Mouse (Mus musculus): Measurements from ENCODE around the gene Zfp62.

Gene Zfp62

GRCm38 (mm10) chr11:49205080-49205590, 2.0 kb downstream of the Zfp62 start:
- no peak for DNase-seq (ENCODE audit: extremely low spot score)

GRCm38 (mm10) chr11:49207495-49207894, 4.4 kb downstream of the Zfp62 start:
- DNase-seq (ENCODE audit: extremely low spot score): no peak

GRCm38 (mm10) chr11:49212577-49212976, 9.5 kb downstream of the Zfp62 start:
- DNase-seq (ENCODE audit: extremely low spot score): no peak

- DNase-seq (ENCODE audit: extremely low spot score): no peak
Observed at GRCm38 (mm10) chr11:49213505-49213904, 10.4 kb downstream of the Zfp62 start.

GRCm38 (mm10) chr11:49219271-49219670, 16.2 kb downstream of the Zfp62 start:
- DNase-seq (ENCODE audit: extremely low spot score): no peak

- no peak for DNase-seq (ENCODE audit: extremely low spot score)
Observed at GRCm38 (mm10) chr11:49224455-49224854, 21.4 kb downstream of the Zfp62 start.

GRCm38 (mm10) chr11:49232781-49233180, 29.7 kb downstream of the Zfp62 start:
- DNase-seq (ENCODE audit: extremely low spot score): no peak

GRCm38 (mm10) chr11:49235459-49236207, 32.5 kb downstream of the Zfp62 start:
- no peak for DNase-seq (ENCODE audit: extremely low spot score)

GRCm38 (mm10) chr11:49236891-49237290, 33.8 kb downstream of the Zfp62 start:
- DNase-seq (ENCODE audit: extremely low spot score): no peak

GRCm38 (mm10) chr11:49237532-49237931, 34.4 kb downstream of the Zfp62 start:
- no peak for DNase-seq (ENCODE audit: extremely low spot score)

GRCm38 (mm10) chr11:49240310-49240709, 37.2 kb downstream of the Zfp62 start:
- DNase-seq (ENCODE audit: extremely low spot score): no peak

- no peak for DNase-seq (ENCODE audit: extremely low spot score)
Observed at GRCm38 (mm10) chr11:49240874-49241273, 37.8 kb downstream of the Zfp62 start.

- DNase-seq (ENCODE audit: extremely low spot score): no peak
Observed at GRCm38 (mm10) chr11:49241471-49241870, 38.4 kb downstream of the Zfp62 start.

GRCm38 (mm10) chr11:49242944-49243626, 40.0 kb downstream of the Zfp62 start:
- no peak for DNase-seq (ENCODE audit: extremely low spot score)

GRCm38 (mm10) chr11:49243727-49244594, 40.9 kb downstream of the Zfp62 start, which contains the start of gene Mgat1:
Mgat1 (plus strand) TSS chr11:49244191.
- DNase-seq (ENCODE audit: extremely low spot score): peak; percentile 97

- no peak for DNase-seq (ENCODE audit: extremely low spot score)
Observed at GRCm38 (mm10) chr11:49244595-49244930, 41.5 kb downstream of the Zfp62 start.

- peak; percentile 39 for DNase-seq (ENCODE audit: extremely low spot score)
Observed at GRCm38 (mm10) chr11:49245176-49245575, 42.1 kb downstream of the Zfp62 start.

GRCm38 (mm10) chr11:49245634-49246415, 42.7 kb downstream of the Zfp62 start:
- no peak for DNase-seq (ENCODE audit: extremely low spot score)

GRCm38 (mm10) chr11:49246523-49246922, 43.4 kb downstream of the Zfp62 start:
- no peak for DNase-seq (ENCODE audit: extremely low spot score)

GRCm38 (mm10) chr11:49247255-49247654, 44.2 kb downstream of the Zfp62 start:
- no peak for DNase-seq (ENCODE audit: extremely low spot score)

- DNase-seq (ENCODE audit: extremely low spot score): no peak
Observed at GRCm38 (mm10) chr11:49248226-49248973, 45.3 kb downstream of the Zfp62 start.
